Mouse (Mus musculus): Measurements from ENCODE around the gene Atp5s. TPM values are rescaled to one million over a fixed set of nuclear protein-coding genes. Genes with fewer than 3 reads are reported as not detected.

Atp5s gene
- total RNA-seq (2022), result 10 to 100 TPM; 28.1 to 38.2 (median 32.3) TPM

- peak; percentile 97 for DNase-seq (ENCODE audit: low spot score)
Observed at GRCm38 (mm10) chr12:69724711-69725460, at the start of gene Atp5s, which contains the start of gene L2hgdh. Gene Atp5s (plus strand): TSS chr12:69724950. Gene L2hgdh (minus strand): TSS chr12:69724873.

- no peak for DNase-seq (ENCODE audit: low spot score)
Observed at GRCm38 (mm10) chr12:69676157-69676556, 48.6 kb upstream of the Atp5s start.

DNA sequence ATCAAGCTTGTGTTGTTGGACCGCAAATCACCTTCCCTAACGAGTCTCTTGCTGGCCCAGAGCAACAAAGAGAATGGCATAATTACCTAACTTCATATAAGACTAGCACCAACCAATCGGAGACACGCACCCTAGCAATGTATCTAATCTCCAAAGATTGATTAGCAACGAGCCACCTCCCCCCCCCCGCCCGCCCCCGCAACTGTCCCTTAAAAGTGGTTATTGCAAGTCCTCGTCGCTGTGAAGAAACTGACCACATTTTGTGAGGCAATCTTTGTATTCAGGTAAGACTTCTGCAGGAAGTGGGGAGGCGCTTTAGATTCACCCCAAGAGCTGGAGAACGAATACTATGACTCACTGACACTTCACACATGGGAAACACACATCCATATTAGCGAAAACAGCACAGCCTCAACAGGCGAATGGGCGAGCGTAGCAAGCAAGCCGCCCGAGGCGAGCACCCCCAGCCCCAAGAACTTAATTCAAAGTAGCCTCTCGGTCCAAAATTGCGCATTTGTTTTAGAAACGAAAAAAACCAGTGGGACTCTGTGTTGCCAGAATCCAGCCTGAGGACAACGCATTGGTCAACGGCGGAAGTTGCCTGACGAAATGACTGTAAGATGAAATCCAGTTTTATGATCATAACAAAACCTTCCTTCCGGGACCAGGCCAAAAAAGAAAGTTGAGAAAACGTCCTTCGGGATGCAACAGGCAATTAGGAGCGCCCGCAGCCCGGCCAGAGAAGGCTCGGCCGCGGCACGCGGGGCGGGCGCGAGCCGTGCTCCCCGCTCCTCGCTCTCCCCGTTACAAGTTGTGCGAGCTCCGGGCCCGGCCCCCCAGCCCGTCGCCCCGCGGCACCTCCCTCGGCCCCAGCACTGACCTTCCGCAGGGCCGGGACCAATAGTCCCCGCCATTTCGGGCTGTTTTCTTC lies 43.9 kb upstream of the Atp5s start:
- peak; percentile 51 for DNase-seq (ENCODE audit: low spot score)

DNA sequence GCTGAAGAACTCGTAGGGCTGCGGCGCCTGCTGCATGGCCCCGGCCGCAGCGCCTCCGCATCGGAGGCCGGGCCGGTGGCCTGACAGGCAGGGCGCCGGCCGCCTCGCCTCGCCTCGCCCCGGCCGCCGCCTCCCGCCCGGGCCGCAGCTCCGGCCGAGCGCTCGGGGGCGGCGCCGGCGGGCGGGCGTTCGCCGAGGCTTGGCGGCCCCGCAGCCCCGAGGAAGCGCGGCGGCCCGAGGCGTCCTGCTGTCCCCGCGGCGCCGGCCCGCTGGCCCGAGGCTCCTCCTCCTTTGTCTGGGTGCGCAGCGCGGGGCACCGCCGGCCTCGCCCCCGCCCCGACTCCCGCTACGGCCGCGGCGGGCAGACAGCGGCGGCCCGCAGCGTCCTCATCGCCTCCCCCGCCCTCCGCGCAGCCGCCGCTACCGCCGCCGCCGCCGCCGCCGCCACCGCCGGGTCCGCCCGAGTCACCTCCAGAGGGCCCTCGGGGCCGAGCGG lies 43.1 kb upstream of the Atp5s start, which contains the start of gene Sos2:
Gene Sos2, minus strand, starts transcription at position 287 of the 496 bp plus-strand sequence.
- peak; percentile 19 for DNase-seq (ENCODE audit: low spot score)

DNA sequence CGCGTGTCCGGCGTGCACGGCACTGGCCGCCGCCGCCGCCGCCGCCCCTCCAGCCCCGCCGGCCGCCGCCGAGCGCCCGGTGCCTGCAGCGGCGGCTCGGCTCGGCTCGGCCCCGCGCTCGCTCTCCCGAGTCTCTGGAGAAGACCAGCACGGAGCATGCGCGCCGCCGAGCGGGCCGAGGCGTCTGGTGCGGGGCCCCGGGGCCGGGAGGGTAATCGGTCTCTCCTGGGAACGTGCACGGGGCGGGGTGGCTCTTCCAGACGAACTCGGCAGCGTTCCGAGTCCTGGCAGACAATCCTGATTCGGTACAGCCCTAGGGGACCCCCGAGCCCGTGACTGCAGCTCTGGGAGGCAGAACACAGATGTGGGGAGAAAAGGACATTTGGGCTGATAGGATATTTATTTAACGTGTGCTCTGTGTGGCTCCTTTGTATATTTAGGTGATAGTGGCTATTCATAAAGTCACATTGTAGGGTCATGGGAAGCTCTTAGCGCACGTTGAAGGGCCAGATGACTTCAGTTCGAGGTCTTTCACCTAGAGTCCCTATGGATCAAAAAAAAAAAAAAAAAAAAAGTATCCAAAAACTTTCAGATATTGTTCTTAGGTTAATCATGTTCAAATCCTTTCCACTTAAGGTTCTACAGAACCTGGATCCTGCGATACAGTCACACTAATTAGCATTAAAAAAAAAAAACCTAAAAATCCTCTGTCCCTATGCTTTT lies 42.5 kb upstream of the Atp5s start:
- DNase-seq (ENCODE audit: low spot score), result peak; percentile 75

DNA sequence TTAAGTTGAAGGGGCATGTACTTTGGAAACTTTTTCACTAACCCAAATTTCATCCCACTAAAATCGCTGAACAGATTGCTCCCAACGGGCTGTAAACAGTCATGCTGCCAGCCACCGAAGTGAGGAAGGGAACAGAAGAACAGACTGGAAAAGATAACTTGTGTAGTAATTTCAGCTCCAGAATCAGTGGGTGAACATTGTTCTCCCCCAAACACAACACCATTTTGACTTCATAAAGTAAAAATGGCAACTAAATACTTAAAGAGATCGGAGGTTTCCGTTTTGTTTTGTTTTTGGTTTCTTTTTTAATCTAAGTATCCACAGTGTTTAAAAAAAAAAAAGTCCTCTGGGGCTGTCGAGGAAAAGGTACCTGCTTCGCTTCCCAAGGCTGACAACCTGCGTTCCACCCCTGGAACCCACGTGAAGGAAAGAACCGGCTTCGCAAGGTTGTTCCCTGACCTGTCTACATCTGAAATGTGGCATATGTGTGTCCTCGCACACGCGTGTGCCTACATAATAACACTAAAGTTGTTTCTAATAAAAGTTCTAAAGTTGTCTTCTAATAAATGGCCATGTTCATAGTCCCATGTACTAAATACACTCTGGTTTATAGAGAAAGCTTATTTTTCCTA lies 41.8 kb upstream of the Atp5s start:
- DNase-seq (ENCODE audit: low spot score), result peak; percentile 22

DNA sequence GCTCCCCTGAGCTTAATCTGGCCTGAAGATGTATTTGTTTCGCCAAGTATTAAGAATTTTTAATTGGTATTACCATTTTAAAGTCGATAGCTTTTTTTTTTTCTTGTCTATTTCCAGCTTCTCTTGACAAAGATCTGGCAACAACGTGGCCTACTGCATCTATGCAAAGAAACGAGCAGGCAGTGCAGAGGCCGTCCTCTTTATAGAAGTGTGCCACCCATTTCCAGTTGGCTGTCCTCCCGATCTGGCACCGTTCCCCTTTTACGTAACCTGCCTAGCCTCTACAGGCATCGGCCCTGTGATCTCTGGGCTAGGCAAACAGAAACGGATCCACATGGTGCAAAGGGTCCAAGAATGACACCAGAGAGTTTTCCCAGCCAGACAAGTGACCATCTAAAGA lies 41.2 kb upstream of the Atp5s start:
- DNase-seq (ENCODE audit: low spot score), result peak; percentile 86

- no peak for DNase-seq (ENCODE audit: low spot score)
Observed at GRCm38 (mm10) chr12:69688368-69688767, 36.4 kb upstream of the Atp5s start.

- DNase-seq (ENCODE audit: low spot score), result no peak
Observed at GRCm38 (mm10) chr12:69689094-69689493, 35.7 kb upstream of the Atp5s start.

GRCm38 (mm10) chr12:69690714-69691113 lies 34.0 kb upstream of the Atp5s start:
- no peak for DNase-seq (ENCODE audit: low spot score)

DNA sequence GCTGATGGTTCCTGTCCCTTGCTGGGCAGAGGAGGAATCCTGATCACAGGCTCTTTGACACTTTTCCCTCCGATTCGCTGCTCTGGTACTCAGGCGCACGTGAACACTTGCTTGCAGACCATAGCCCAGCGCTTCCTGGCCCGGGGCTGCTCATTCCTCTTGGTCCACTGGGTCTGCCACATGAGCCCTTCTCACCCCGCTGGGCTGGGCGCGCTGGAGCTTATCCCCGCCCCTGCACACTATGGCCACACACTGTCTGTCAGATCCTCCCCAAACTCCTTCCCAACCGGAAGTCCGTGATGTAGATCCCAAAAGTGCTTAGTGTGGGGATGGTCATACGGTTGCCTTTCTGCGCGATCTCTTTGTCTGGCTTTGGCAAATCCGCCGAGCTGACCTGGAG lies 31.3 kb upstream of the Atp5s start:
- DNase-seq (ENCODE audit: low spot score), result no peak

GRCm38 (mm10) chr12:69696746-69697145 lies 28.0 kb upstream of the Atp5s start:
- DNase-seq (ENCODE audit: low spot score), result peak; percentile 66

DNA sequence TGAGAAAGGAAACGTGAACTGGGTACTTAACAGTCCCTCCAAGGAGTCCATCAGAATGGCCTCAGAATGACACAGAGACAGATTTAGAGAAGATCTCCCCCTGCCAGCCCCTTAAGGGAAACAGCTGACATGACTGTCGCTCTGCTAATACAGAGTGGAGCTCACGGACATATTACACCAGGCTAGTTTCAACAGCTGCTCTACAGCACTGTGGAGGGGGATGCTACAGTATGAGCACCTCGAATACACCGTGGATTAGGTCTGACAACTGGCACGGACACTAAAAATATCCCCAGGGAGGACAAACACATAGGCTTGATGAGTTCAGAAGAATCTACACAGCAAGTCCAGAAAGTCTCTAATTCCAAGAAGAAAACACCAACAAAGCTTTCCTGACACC lies 26.4 kb upstream of the Atp5s start:
- no peak for DNase-seq (ENCODE audit: low spot score)

DNA sequence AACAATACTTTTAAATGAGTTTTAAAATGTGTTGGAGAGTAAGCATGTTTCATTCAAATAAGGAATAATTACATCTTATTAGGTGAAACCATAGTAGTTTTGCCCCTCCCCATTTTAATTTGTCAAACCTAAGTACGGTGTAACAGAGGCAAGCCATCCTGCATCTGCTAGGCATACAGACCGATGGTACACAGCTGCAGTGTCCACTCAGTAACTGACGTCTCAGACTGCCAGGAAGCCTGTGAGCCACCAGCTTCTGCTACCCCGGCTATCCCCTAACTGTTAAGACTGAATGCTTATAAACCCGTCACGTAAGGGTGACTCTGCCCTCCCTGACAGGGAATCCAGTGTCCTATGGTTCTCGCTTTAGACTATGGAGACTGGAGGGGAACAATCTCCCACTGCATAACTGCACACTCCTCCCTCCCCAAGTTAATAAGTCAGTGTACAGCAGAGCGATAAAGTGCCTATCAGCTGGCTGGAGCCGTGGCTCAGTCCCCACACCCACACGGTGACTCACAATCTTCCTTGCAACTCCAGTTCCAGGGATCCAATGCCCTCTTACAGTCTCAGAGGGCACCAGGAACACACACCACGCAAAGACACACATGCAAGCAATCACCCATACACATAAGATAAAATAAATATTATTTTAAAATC lies 19.8 kb upstream of the Atp5s start:
- DNase-seq (ENCODE audit: low spot score), result no peak

DNA sequence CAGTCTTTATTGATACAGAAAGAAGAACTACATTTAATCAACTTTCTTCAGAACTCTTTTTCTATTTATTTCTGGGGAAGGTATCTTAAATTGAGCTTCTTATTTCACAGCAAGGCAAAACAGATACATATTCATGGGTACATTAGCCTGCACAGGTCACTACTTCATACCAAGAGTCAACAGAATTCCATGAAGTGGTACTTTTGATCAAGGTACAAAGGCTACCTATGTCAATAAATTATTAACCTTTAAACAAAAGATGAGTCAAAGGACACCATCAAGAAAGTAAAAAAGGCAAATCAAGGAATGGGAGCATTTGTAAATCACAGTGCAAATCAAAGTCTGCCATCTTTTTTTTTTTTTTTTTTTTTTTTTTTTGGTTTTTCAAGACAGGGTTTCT lies 11.1 kb upstream of the Atp5s start:
- DNase-seq (ENCODE audit: low spot score), result no peak

DNA sequence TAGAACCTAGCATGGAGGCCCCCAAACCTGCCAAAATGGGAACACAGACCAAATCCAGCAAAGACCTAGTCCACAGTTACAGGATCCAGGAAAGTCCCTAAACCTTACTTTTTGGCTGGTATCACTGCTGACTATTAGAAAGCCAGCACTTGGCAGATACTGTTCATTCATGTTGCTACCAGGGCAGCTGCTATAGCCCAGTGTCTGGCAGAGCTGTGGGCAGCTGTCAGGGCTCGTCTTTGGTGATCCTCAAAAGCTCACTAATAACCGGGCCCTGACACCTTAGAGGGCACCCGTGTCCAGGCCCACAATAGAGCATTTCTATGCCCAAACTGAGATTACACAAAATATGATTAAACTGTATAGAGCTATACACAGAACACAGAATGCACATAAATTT lies 1.9 kb upstream of the Atp5s start:
- no peak for DNase-seq (ENCODE audit: low spot score)

GRCm38 (mm10) chr12:69723376-69723775 lies 1.4 kb upstream of the Atp5s start:
- no peak for DNase-seq (ENCODE audit: low spot score)

GRCm38 (mm10) chr12:69724018-69724710 lies 586 bp upstream of the Atp5s start:
- DNase-seq (ENCODE audit: low spot score), result no peak

- DNase-seq (ENCODE audit: low spot score), result no peak
Observed at GRCm38 (mm10) chr12:69729246-69729645, 4.5 kb downstream of the Atp5s start.

DNA sequence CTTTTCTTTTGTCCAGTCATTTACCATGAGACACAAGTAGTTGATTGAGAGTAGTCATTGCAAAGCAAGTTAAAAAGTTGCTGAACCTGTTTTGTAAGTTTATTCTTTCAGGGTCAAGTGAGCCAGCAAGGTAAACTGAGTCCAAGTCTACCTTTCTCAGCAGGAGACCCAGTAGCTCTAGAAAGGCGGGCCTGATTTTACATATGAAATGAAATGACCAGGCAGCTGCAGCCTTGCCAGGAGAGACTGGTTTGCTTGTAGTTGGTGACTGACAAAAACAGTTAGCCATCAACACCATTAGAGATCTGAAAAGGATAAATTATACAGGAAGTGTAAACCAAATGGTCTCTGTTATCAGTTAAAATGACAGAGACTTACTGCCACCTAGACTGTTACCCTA lies 5.6 kb downstream of the Atp5s start:
- no peak for DNase-seq (ENCODE audit: low spot score)
